Mouse (Mus musculus) gastrocnemius, postnatal 14 days (tissue): ENCODE measurements around the gene Dock2. TPM values are rescaled to one million over a fixed set of nuclear protein-coding genes. Genes with fewer than 3 reads are reported as not detected.

ENCODE experiments used
- DNase-seq: peaks from one replicate; pipeline ENCODE4 v3.0.0; 2021; ENCODE audit warnings: mixed read lengths
- intact Hi-C: fragments of 180-260 bp; cut with DNase I; formaldehyde crosslinking; loops from one replicate; pipeline ENCODE4 v1.15.1; 2025; ENCODE audit warnings: low total_unique reads
- total RNA-seq, 2 experiments: library from RNA; stranded (reverse); gene quantifications; 2 replicates each; pipeline ENCODE4 v1.2.3; 2021

Dock2 gene
- total RNA-seq, 2 experiments from 2014 or later: 1.00 to 1.1 TPM

DNA sequence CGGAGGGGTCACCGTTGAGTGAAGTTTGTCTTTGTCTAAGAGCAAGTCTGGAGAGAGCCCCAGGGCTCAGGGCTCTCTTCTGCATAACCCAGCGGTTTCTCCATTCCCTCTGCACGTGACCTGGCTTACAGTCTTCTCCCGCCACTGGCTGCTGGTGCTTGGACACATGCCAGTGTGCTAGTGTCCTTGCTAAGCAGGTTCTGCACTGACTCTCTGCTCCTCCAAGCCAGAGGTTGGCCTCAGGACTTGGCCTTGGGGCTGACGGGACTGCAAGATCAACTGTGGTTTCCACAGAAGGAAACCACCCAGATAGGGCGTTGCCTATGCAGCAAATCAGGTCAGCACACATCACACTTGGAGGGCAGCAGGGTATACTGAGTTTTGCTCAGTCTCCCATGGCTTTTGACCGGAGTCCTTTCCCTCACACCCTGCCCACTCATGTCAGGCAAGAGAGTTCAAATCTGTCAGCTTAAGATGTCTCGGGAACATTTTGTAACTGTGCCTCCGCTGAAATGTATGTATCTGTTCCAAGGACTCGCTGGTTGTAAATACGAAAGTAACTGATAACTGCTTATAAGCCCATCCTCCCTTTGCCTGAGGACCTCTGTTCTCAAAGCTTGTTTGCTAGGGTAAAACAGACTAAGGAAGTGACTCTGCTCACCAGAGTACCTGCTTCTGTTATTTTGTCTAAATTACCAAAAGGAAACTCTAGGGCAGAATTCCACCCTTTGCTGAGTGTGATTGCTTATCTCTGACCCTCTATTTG lies 12.3 kb downstream of the Dock2 start:
- intact Hi-C loops: no loop called here
- peak; percentile 34 for DNase-seq

DNA sequence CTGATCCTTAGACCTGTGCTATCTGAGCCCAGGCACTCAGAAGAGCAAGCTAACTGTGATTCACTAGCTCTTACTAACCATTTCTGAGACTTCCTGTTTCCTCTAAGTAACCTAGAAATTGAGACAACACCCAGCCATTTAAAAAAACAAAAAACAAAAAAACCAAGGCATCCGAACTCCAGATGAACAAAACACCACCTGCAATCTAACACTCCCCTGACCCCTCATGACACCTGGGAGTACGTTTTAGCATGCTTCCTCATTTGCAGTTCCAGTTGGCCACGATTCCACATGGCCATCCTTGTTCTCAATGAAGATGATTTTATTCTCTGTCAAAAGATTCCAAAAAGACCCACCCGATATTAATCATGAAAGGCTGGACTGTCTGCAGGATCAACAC lies 13.0 kb downstream of the Dock2 start:
- intact Hi-C loops: no loop called here
- DNase-seq: no peak

DNA sequence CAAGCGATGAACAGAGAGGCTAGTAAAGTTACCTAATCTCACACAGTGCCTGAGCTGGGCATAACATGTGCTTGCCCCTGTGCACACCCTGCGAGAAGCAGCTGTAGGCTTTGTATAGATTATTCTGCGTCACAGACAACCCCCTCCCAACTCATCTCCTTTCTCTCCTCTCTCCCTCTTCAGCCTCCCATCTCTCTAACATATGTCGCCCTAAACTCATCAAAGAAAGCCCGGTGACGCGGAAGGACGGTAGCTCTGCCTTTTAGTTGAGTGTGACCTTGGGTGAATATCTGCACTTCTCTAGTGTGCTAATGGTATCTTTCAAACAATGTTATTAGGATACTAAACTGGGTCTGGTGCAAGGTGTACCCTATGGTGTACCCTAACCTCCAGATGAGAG lies 13.7 kb downstream of the Dock2 start:
- intact Hi-C loops: no loop called here

DNA sequence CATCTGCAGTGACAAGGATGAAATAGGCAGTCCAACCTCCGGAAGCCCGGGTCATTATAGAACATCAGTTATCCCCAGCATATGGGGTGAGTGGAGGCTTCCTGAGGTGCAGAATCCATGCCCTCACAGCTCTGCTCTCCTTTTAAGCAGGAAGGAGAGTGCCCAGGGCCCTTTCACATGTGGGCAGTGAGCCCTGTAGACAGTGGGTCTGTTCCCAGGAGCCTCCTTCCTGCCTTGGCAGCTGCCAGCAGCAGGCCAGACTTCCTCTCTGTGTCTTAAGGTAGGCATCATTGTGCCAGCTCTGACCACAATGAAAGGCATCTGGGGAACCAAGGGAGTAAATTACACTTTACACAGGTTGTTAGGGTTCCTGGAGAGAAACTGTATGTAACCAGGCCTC lies 14.3 kb downstream of the Dock2 start:
- no peak for DNase-seq
- intact Hi-C loops: no loop called here

More for the DNA sequence above, 13.7 kb downstream of the Dock2 start:
- DNase-seq: no peak

DNA sequence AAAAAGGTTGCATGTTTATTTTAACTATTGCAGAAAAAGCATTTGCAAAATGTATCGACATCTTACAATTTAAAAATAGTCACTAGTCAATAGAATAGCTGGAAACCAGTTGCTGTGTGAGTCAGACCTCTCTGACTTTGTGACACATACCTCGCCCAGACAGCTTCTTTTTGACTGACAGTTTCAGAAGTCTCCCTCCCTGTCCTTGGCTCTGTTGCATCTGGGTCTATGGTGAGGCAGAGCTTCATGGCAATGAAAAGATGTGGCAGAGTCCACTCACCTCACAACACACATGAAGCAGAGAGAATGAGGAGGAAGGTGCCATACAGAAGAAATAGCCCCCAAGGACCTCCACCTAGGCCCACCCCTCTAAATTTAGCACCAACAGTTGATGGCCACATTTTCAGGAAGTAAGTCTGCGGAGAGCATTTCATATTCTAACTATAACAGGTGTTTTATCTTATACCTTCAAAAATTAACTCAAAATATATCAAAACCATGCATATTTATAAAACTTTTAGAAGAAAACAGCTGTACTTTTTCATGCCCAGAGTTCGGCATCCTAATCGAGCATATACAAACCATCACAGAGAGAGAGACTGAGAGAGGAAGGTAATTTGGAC lies 19.8 kb downstream of the Dock2 start:
- no peak for DNase-seq
- intact Hi-C loops: no loop called here

DNA sequence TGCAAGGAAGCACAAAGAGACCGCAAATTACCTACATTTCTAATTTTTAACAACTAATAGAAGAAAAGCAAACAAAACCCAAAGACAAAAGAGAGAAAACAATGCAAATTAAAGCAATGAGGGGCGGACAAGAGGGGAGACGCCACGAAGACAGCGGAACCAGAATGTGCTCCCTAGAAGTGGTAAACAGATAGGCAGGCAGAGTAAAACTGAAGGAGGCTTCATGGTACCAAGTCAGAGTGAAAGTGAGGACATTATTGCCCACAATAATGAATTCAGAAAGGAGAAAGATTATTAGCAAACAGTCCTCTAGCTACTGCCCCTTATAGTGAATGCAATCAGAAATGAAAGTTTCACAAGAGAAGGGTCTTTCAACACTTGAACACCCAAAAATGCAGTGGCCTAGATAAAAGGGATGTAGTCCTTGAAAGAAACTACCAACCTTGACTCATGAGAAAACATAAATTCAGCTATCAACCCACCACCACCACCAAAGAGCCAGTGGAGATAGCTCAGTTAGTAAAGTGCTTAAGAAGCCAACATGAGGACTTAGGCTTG lies 21.0 kb downstream of the Dock2 start:
- intact Hi-C loops: no loop called here
- no peak for DNase-seq

DNA sequence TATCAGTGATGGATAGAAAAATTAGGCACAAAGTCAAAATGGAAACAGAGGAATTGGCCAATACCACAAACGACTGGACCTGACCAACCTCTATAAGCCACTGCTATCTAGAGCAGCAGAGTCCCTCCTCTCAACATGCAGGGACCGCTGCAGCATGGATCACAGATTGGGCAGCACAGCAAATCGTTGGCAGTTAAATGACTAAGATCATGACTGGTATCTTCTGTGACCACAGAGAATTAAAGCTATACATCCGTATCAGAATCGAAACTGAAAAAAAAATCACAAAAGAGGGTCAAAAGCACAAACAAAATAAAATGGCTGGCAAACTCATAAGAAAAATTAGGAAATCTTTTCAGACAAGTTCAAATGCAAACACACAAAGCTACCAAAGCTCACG lies 21.6 kb downstream of the Dock2 start:
- intact Hi-C loops: no loop called here
- no peak for DNase-seq

DNA sequence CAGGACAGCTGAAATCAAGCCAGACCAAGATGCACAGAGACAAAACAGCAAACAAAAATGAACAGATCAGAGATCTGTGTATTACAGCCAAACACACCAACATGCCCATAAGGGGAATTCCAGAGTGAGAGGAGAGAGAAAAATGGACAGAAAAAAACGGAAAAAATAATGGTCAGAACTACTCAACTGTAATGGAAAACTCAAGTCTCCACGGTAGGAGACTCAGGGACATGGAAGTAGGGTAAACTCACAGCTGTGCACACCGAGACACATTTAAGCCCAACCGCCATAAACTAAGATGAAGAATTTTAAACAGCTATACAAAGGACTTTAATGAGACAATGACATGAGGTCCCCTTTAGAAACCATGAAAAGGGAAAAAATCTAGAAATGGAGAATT lies 24.1 kb downstream of the Dock2 start:
- intact Hi-C loops: no loop called here
- no peak for DNase-seq

DNA sequence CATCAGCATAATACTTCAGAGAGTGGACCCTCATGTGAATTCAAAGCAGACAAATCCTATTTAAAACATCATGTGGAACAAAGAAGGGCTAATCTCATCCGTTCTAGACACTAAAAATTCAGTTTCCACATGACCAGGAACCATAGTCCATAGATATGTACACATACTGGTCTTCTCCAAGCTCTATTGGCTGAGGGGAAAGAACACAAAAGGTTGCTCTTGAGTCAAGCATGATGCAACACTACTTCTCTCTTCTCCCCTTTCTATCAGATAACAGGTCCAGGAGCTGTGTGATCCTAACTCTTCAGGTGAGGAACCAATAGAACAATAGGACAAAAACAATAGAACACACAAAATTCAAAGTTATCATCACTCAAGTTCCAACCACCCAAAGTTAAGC lies 42.6 kb downstream of the Dock2 start:
- DNase-seq: no peak
- intact Hi-C loops: no loop called here

DNA sequence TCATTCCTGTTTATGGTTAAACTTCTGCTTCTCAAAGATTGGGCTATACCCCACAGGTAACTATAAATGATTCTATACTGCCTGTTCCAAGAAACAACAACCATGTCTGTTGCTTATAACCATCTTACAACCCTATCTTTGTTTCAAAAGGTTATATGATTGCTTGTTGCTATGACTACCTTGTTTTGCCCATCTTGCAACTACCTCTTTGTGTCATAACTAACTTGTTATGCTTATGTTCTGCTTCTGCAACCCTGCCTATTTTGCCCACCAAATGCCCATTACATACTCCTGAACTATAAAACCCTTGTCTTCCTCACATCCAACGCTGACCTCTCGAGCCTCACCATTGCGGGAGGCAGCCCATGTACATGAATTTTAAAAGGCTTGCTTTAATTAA lies 43.9 kb downstream of the Dock2 start:
- no peak for DNase-seq
- intact Hi-C loops: no loop called here

DNA sequence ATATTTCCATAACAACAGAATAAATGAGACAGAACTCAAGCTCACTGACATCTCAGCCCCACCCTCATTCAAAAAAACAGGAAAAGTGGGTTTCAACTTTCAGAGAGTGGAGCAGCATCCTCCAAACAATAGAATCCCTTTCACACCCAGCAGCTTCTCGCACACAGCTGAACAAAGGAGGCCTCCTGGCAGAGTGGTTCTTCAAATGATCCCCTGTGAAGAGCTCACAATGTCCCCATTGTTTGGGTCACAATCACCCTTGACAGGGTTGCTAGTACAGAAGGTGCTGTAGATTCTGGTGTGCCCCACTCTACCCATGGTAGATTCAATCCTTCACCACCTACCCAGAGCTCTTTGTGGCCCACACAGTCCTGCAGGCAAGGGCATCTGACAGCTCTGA lies 44.7 kb downstream of the Dock2 start:
- intact Hi-C loops: no loop called here
- no peak for DNase-seq

DNA sequence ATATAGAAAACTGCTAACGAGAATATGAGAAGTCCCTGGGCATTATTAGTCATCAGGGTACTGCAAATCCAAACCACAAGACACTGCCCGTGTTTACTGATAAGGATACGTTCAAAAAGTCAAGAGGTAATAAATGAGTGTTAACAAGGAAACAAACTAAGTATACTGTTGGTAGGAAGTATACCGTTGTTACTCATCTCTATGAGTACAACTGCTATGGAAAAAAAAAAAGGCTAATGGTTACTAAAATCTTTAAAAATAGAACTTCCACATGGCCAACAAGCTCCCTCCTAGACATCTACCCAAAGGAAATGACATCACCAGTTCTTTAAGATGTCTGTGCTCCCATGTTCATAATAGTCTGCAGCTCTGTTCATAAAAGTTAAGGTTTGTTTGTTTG lies 46.5 kb downstream of the Dock2 start:
- intact Hi-C loops: no loop called here
- DNase-seq: no peak

DNA sequence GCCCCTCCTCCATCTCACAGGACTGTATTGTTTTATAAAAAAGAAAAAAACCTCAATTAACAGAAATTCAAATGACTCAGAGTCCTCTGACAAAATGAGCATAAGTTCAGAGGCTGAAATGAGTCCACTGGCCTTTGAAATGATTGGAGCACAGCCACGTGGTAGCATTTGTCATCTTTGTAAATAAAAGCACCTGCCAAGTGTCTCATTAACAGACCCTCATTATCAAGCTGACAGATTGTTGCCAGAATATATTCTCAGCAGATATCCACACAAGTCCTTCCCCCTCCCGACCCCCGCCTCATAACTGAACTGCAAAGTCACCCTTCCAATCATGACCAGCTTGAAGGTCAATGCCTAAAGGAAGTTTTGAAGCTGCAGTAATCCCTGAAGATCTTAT lies 49.7 kb downstream of the Dock2 start:
- intact Hi-C loops: no loop called here
- DNase-seq: no peak

DNA sequence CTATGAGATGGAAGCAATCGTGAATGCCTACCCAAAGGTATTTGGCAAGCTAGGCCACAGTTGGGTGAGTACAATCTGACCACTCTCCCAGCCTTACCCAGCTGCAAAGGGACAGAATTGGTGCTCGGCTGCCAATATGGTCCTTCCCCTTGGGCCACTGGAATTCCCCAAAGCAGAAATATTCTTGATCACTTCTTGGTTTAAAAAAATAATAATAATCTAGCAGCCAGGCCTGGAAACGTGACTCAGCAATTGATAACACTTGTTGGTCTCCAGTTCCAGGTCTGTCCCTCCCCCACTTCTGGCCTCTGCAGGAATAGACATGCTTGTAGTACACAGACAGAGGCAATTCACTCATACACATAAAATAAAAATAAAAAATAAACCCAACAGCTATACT lies 56.2 kb downstream of the Dock2 start:
- DNase-seq: no peak
- intact Hi-C loops: no loop called here

DNA sequence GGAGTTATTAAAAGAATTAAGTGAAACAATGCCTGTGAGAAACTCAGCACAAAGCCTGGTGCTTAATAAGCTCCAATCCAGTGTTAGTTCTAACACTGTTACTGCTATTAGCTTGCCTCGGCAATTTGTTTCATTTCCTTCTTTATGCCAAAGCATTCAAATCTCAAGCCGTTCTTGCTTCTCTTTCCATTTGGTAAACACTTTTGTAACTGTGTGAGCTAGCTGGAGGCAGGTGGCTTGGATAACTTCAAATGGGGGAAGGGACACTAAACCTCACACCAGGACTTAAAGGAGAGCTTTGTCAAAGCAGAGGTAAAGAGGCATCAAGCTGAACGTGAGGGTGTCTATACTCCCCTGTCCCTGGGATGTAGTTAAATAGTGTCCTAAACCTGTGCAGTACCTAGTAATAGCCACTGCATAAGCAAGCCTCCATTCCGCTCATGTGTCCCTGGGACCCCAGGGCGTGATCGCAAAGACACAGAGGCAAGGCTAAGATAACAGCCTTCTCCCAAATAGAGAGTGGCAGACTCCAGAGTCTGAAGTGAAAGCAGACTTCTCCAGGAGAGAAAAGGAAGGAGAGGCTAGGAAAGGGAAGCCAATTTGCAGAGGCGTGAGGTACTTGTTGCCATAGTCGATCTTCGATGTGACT lies 56.9 kb downstream of the Dock2 start:
- intact Hi-C loops: no loop called here
- no peak for DNase-seq

DNA sequence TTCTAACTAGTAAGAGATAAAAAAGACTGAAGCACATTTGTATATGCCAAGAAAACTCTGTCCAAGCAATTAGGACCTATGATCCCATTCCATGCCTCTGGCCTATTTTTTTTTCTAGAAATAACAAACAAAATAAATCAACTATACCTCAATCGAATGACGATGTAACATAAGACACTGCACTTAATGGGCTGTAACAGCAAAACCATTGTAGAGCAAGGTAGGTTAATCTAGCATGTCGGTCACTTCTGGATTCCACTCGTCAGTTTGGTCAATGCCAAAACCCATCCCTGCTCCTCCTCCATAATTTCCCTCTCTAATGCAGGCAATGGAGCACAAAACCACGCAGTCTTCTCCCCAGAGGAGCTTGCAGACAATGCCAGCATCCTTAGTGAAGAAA lies 70.3 kb downstream of the Dock2 start:
- intact Hi-C loops: no loop called here
- no peak for DNase-seq

DNA sequence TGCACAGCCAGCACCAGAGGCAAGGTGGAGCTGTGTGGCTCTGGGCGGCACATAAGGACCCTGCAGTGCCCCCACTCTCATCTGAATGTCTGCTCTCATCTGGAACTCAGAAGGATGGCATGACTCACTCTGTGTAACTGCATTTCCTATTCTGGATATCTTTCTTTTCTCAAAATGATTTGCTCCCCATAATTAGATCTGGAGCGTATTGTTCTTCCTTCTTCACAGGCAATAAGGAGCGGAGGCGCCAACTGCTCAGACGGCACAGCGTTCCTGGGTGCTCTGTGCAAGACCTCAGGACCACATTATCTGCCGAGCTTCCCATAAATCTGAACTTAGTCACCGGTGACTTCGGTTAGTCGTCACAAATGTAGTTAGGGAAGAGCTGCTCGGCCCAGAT lies 75.4 kb downstream of the Dock2 start:
- intact Hi-C loops: no loop called here
- no peak for DNase-seq

DNA sequence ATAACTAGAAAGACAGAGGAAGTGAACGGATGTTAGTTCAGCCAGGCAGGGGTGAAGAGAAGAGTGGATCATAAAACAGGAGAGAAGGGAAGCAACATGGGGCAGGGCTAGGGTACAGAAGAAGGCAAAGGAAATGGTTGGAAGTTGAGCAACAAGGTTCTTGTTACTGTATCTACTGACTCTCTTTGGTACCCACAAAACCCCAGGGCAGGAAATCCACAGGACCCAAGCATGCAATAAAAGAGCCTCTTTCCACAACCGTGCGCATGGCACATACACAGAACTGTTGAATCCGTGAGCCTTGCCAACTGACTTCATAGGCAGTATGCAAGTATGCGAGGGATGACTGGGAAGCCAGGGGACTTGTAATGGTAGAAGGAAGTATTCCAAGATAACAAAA lies 76.3 kb downstream of the Dock2 start:
- intact Hi-C loops: no loop called here
- DNase-seq: no peak

DNA sequence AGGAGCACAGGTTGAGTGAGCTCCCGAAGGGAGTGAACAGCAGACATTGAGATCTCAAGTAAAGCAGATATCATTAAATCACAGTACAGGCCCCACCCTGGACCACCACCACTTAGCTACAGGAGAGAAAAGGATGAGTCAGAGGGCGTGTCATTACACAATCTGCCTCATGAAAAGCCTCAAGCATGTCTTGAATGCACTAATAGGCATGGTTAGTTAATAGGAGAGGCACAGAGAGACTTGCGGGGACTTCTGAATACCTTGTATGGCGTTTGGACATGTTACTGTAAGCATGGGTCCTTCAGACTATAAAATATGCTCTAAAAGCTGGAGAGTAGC lies 78.6 kb downstream of the Dock2 start:
- intact Hi-C loops: no loop called here
- no peak for DNase-seq

DNA sequence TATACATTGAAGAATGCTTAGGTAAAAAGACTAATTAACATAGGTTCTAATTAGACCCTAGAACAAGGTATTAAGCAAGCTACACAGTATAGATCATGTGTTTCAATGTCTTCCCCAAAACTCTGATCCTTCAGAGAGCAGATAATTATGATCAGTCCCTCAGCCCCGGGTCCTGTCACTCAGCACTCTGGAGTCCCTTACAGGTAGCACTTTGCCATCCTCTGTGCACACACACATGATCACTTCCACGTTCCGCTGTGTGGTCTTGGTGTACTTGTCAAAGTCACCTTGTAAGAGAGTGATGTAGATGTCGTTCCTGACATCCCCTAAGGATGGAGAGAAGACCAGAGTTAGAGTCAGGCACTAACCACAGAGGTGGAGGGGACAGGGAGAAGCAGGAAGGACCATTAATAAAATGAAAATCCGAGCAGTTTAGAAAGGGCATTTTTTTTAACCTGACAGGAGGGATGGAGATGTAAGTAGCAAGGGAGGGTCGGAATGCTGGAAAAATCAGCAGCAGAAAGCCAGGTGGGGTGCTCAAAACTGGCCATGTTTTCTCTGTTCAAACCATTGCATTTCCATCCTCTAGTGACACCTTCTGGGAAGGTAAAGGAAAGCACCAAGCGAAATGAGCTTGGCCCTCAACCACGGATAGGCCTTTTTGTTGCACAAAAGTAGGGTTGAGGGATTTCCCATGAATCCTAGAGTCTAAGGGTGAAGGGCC lies 79.1 kb downstream of the Dock2 start:
- no peak for DNase-seq
- intact Hi-C loops: no loop called here
